Mouse (Mus musculus) ZHBTc4 (cell line): ENCODE measurements at regions not wholly inside any gene's neighbourhood (a gene's known extent, or its start where the extent isn't known, plus 50 kb on each side); places are given as distances from the start of the nearest gene placed in this dataset.
"Not testable (repeated sequence)": the region's sequence is repeated elsewhere in the genome, so short reads cannot be mapped to it uniquely, and the experiment has no call there.

ENCODE experiments used
- DNase-seq: peaks from one replicate; pipeline ENCODE4 v3.0.0-alpha.2; 2011; ENCODE audit warnings: low read depth, low spot score

GRCm38 (mm10) chr10:46629876-46630275 lies 1052.2 kb downstream of the Hace1 start:
- no peak for DNase-seq

GRCm38 (mm10) chr10:46663041-46663440 lies 1085.4 kb downstream of the Hace1 start:
- DNase-seq: no peak

DNA sequence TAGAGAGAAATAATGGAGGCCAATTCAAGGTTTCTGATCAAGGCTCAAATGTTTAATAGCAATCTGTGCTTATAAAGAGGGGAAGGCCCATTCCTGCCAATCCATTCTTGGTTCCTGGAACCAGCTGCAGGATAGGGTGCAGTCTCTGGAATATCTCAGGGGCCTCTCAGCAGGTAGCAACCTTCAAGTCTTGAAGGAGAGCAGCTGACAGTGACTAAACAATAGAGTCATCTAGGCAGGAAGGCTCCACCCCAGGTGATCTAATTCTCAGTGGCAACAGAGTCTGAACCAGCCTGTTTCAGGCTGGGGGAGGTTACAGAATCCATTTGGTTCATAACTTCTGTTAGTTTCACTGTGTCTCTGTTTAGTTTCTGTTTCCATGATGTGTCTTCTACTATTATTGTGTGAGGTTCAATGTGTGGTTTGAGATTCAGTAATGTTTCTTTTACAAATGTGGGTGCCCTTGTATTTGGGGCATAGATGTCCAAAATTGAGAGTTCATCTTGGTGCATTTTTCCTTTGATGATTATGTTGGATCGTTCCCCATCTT lies 1112.3 kb downstream of the Hace1 start:
- DNase-seq: peak; percentile 83

DNA sequence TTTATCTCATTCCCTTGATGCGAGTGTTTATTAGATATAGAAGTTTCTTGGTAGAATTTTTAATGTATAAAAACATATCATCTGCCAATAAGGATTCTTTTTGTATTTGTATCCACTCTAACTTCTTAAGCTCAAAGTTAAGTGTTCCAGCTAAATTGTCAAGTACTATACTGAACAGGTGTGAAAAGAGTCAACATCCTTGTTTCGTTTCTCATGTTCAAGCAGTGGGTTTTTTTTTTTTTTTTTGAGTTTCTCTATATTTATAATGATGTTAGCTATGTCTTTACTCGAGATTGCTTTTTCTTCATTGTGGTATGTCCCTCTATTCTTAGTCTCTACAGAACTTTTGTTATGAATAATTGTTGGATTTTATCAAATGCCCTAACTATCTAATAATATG lies 1115.0 kb downstream of the Hace1 start:
- no peak for DNase-seq

GRCm38 (mm10) chr10:46697363-46698246 lies 1120.0 kb downstream of the Hace1 start:
- DNase-seq: peak; percentile 14

- no peak for DNase-seq
These were observed 1123.6 kb downstream of the Hace1 start for GRCm38 (mm10) chr10:46701221-46701620.

DNA sequence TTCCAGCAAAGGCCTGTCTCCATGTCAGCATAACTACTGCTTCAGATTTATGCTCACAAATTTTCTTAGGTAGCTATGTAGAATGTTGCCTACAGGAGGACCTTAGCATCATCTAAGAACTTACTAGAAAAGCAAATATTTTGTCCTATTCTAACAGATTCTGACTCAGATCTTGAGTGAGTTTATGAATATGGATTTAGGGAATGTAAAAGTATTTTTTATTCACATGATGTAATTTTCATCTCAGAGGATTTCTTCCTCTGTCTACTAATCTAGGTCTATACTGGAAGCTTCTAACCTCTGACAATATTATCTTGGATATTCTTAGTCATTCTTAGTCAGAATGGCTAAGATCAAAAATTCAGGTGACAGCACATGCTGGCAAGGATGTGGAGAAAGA lies 1130.4 kb downstream of the Hace1 start:
- DNase-seq: not testable (repeated sequence)

DNA sequence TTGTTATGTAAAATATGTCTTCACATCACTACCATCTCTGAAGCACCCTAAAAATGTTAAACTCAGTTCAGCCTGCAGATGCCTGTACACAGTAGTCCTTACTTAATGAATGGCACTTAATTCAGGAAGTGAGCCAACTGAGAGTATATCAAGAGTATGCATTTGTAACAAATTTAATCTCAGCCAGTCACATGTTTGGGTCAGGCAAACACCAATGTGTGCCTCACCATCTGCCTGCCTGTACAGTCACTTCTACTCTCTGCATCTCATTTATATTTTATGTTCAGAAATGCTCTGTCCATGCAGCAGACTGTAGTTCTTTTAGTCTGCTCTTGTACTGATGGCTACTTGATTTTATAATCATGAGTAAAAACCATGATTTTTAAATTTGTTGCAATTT lies 1135.1 kb downstream of the Hace1 start:
- no peak for DNase-seq

DNA sequence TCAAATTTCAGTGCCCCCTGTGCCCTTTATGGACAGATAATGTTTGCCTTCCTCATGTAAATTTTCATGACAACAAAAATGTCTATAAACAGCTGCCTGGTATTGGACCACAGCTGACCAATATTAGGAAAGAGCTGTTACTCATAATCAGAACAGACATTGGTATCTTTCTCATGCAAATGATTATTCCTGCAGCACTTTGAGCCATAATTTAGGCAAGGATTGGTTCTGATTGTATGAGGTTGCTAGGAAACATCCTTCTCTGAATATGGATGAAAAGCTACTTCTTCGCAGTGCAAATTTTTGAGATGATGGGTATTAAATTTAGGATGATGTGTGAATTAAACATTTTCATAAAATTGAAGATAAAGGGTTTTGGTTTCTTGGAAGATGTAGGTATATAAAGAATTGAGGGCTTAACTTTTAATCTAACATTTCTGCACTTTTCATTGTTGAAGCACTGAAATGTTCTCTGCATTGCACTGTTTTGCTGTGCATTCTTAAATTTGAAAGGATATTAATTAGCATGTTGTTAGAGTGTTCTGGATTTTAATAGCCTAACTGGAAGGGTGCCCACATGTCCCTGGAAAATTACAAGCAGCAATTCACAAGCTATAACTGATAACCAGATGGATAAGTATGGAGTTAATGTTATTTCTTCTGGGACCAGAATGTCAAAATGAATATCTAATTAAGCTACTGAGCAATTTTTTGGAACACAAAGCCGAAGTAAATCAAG lies 1140.9 kb downstream of the Hace1 start:
- DNase-seq: no peak

DNA sequence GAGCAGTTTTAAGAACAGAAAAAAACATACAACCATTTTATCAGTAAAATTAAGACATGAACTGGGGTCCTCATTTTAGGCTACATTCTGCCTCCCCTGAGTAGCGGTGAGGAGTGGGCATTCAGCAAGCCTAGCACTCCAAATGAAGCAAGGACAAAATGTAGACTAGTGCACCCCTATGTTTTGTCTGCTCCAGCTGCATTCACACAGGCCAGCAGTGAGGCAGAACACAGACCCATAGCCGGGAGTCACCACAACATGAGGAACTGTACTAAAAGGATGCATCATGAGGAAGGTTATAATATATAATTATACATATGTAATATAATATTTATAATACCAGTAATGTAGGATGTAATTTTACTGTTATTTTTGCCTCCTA lies 1141.5 kb downstream of the Hace1 start:
- no peak for DNase-seq

DNA sequence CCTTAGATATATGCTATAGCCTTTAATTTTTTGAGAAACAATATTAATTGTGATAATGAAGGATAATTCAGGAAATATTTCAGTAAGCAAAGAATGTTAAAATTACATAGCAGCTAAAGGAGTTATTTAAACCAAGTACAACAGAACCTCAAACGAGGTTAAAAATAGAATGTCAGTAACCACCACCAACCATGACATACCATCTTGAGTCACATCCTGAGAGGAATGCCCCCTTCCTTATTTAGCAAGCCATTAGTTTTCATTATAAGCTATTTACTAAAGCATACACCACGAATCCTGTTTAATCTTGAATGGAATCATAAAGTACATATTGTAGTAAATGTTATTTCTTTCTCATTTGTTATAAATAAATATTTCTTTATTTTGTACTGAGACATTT lies 1146.0 kb downstream of the Hace1 start:
- DNase-seq: no peak

- peak; percentile 37 for DNase-seq
These were observed 1153.0 kb downstream of the Hace1 start for GRCm38 (mm10) chr10:46730601-46731000.

DNA sequence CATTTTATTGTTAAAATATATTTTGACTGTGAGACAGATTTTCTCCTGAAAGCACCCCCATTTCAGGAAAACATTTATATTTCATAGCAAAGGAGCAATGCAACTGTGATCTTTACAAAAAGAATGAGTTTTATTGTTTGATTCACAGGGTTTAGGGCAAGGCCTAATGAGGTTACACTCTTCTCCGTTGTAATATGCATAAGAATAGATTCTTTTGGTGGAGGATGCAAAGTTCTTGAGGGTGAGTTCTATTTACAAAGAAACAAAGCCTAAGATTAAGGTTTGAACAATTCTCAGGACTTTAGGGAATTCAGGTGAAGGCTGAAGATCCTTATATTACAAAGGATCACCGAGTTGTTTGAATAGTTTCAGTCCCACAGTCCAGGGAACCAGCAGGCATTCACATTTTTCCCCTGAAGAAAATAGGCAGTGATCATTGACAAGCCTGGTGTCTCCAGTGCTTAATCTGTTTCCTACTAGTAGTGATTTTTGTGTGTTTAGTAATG lies 1156.2 kb downstream of the Hace1 start:
- peak; percentile 81 for DNase-seq

- peak; percentile 79 for DNase-seq
These were observed 1163.5 kb downstream of the Hace1 start for GRCm38 (mm10) chr10:46741098-46741497.

GRCm38 (mm10) chr10:46742131-46742530 lies 1164.5 kb downstream of the Hace1 start:
- DNase-seq: no peak

DNA sequence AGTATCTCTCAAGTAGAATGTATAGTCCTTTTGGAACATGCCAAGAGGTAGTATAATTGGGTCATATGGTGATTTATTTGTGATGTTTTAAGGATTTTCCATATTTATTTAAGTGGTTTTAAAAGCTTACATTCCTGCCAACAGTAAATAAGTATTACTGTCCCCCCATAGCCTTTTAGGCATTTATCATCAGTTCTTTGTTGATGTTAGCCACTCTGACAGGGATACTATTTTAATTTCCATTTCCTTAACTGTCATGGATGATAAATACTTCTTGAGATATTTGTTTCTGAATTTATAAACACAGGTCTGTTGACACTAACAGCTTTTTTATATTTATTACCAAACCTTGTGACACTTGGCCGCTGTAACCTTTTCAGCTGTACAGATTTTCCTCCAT lies 1183.3 kb downstream of the Hace1 start:
- DNase-seq: no peak

DNA sequence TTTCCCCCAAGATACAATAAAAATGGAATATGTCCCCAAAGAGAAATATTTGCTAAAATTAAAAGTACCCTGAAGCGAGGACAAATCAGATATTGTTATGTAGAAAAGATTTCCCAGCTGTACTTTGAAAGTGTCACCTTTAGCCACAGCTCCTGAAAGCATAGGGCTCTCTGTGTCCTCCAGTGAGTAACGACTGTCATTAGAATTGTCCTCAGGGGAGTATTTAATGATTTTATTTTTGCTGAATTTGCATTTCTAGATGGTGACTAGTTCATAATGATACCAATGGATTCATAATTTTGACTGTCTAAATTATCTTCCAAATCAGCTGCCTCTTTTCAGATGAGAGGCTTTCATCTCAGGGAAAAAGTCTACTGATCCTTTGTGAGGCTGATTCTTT lies 1201.1 kb downstream of the Hace1 start:
- DNase-seq: no peak

DNA sequence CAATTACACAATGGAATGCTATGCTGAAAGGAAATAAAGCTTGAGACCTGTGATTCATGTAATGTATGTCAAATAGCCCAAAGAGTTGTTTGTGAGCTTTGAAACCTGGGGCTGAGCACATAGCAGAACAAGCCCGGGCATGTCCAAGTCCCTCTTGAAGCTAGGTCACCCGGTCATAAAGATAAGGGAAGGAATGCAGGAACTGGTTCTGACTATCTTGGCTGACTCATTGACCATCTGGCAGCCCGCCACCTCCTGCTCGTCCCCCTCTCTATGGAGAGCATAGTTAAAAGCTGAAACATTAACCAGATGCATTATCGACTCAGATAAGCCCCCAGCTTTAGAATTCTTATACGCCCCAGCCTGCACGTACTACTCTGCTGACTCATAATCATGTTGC lies 1208.1 kb downstream of the Hace1 start:
- DNase-seq: peak; percentile 33

DNA sequence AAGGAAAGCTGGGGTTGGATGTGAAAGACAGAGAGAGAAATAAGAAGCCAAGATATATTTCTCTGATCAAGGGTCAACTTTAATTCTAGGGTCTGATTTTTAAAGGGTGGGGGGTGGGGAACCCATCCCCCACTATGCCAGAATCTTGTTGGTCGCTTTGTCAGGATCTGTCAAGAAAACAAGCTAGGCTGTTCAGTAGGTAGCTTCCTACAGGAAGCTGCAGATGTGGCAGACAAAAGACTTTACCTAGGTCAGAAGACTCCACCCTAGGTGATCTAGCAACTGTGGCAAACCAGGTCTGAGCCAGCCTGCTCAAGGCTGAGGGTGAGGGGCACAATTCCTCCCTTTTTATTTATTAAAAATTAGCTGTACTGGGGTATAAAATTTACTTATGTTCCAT lies 1236.6 kb downstream of the Hace1 start:
- DNase-seq: no peak

DNA sequence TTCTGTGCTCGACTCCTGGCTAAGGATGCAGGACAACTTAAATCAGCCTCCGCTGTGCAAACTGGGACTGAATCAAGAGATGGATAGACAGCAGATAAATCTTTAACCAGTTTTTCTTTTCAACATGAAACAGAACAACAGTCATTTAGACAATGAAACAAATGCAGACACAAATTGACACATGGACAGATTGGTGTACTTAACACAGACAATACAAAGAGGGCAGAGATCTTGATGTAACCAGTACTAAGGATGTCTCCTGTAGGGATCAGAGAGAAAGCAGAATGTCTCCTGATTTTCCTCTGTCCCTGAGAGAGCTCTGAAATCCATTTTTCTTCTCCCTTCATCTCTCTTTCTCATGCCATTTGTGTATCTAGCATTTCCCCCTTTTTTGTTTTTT lies 1241.5 kb downstream of the Hace1 start:
- peak; percentile 61 for DNase-seq

DNA sequence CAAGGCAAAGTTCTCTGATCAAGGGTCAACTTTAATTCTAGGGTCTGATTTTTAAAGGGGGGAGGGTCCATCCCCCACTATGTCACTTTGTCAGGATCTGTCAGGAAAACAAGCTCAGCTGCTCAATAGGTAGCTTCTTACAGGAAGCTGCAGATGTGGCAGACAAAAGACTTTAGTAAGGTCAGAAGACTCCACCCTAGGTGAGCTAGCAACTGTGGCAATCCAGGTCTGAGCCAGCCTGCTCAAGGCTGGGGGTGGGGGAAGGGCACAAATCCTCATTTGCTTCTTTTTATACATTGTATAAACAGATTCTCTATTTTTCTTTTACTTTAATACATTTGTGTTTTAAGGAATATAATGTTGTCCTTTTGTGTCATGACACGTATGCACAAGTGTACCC lies 1242.3 kb downstream of the Hace1 start:
- peak; percentile 65 for DNase-seq

DNA sequence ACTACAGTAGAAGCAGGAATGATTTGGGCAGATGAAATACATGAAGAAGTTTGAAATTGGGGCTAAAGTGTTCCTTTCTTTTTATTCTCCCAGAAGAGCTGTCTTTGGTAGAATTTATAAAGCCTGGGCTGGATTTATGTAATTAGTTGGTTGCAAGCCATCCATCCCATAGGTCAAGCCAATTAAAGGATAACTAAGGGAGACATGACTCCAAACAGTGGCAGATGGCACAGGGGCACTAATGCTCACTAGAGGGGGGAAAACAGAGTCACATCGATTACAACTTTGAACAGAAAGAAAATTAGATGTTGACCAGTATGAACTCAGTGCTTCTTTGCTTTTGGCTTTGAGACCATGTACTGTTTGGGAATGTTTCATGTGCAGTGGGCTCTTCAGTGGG lies 1246.2 kb downstream of the Hace1 start:
- no peak for DNase-seq
